Mouse (Mus musculus): ENCODE results near the gene Calr.
"Not testable (repeated sequence)": the region's sequence is repeated elsewhere in the genome, so short reads cannot be mapped to it uniquely, and the experiment has no call there.

Gene Calr

DNA sequence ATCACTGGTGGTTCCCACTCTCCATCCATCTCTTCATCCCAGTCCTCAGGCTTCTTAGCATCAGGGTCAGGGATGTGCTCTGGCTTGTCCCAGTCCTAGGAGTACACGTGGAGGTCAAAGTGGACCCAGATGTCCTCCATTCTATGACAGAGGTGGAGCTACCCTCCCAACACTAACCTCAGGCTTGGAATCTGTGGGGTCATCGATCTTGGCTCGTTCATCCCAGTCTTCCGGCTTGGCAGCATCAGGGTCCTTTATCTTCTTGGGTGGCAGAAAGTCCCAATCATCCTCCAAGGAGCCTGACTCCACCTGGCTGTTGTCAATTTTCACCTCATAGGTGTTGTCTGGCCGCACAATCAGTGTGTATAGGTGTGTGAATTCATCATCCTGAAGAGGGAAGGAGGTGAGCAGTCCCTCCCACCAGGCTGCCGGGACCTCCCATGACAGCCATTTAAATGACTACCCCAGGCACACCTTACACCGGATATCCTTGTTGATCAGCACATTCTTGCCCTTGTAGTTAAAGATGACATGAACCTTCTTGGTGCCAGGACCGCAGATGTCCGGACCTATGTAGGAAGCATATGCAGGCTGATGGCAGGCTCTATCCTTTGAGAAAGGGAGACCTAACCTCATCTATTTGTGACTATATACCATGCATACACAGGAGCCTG, 2.2 kb downstream of the Calr start:
- no peak for DNase-seq (ENCODE audit: low spot score)

DNA sequence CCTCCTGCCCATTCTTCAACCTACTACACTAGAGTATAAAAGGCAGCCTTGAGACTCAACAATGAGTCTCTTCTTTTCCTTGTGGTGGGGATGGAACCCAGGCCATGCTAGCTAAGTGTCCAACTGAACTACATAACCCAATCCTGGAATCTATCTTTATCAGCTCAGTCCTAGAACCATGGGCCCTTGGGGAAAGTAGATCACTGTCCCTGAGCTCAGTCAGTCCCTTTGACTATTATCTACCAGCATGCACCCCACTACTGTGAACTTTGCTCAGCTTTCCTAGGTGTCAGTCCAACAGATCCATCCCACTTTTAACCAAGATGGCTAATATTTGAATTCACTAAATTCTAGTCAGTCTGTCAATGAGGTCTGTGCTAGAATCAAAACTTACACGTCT, 5.2 kb downstream of the Calr start:
- DNase-seq (ENCODE audit: low spot score): no peak

DNA sequence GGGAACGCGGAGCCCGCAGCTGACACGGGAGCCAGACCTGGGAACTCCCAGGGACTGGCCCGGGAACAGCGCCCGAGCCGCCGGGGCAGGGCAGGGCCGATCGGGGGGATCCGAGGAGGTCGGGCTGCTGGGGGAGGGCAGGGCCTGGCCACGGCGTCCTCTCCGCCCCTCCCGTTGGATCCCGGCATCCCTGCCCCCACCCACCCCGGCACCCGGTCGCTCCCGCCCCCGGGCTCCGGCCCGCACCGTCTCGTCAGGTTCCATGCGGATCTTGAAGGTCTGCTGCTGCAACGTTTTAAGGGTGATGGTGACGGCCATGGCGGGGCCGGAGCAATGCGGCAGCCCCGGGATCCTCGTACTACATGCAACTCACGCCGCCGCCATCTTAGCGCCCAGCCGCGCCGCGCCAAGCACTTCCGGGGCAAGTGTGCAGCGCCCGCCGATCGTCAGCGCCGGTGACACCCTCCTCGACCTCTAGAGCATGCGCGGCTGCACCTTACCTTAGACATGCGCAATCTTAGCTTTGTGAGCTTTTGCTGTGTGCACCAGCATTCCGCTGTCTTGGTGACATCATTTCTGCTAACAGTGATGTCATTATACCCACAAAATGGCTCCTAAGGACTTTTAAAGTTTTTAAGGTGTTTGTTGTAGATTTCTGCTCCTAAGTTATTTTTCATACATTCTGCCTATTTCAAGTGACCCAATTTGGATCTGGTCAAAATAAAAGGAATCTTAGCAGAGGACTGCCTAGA, 6.3 kb downstream of the Calr start, which contains the start of gene Rad23a:
Gene Rad23a, minus strand, starts transcription at position 418 of the 752 bp plus-strand sequence.
- peak; percentile 96 for DNase-seq (ENCODE audit: low spot score)

DNA sequence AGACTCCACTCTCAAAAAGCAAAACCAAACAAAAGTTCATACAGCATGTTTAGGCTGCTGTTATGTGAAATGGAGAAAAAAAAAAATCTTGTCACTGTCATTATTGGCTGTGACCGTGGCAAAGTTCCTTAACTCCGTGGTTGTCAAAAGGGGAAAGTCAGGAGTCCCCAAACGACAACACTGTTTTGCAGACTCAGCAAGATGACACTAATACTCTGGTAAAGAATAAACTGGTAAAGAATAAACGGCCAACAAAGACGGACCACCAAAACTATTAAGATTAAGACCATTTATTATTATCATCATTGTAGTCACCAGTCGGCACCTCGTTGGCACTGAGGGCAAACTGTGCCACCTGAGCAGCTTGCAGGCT, 6.9 kb downstream of the Calr start:
- no peak for DNase-seq (ENCODE audit: low spot score)

DNA sequence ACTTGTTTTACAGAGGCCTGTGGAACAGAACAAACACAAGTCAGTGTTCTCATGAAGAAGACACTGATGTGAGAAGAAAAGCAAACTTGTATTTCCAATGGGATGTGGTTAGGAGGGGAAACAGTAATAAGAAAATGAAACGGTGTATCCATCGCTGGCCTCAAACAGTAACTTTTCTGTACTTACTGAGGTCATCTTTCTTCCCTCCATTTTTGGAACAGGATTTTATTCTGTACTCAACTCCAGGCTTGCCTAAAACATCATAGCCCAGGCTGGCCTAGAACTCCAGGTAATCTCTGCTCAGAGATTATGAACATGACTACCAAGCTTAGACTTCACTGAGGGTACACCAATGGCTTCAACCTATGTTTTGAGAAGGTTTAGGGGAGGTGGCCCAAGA, 7.3 kb downstream of the Calr start:
- no peak for DNase-seq (ENCODE audit: low spot score)

DNA sequence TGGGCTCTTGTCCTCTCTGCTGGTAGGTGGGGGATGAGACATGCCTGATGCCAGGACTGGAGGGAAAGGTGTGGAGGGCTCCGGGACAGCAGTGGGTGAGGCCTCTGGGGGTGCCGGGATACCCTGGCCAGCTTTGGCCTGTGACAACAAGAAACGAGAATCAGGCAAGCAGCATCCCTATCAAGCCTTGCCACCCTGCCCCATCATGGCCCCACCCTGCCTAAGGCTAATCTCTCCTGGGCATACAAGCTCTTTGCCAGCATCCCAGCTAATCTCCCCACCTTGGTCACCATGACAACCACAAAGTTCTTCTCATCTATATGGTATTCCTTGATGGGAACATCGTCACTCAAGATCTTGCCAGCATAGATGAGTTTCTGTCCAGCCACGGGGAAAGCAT, 8.2 kb downstream of the Calr start:
- no peak for DNase-seq (ENCODE audit: low spot score)

DNA sequence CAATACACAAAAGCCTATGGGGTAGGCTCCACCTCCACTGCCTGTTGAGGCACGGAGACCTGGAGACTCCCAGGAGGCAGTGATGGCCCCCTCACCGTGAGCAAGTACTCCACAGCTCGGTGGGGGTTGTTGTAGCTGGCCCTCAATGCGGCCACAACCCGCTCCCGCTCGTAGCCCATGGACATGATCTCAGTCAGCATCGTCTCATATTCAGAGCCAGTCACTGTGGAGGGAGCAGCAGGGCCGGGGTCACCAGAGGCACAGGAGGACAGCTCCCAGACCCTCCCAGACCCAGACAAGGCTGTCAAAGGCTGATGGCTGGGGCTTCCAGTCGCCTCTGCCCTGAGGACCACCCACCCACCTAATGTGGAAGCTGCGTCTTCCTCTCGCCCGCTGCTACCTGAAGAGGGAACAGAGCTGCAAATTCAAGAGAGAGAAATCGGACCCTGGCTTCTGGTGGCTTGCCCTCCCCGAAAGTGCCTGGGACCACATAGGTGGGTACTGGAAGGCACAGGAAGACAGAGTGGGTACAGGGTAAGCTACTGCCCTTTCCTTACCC, 8.7 kb downstream of the Calr start:
- DNase-seq (ENCODE audit: low spot score): no peak

DNA sequence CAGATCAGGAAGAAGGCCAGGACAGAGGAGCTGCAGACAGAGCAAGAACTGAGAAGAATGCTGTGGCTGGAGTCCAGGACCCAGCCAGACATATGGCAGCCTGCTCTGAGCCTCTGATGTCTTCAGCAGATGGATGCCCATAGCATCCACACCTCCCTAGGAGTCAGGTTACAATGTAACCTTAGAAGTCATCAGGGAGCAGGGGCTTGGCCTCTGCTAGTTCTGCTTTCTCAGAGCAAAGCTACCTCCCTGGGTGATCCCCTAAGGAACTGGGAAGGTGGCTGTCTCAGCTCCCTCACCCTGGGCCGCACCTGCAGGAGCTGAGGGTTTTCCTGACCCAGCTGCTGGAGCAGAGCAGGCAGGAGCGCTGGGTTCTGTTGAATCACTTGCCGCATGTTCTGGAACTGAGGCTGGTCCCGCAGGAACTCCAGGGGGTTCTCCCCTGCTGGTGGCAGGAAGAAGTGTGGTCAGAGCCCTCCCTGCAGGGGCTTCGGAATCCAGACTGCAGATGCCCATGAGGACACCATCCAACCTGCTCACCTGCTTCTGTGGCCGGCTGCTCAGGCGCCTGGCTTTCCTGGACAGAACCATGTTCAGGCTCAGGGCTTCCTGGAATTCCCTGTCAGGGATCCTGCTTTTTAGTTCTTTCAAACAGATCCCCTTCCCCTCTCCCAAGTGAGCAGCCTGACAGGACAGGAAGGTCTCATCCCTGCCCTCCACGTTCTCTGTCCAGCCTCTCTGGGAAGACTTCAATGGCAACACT, 9.4 kb downstream of the Calr start:
- DNase-seq (ENCODE audit: low spot score): no peak

DNA sequence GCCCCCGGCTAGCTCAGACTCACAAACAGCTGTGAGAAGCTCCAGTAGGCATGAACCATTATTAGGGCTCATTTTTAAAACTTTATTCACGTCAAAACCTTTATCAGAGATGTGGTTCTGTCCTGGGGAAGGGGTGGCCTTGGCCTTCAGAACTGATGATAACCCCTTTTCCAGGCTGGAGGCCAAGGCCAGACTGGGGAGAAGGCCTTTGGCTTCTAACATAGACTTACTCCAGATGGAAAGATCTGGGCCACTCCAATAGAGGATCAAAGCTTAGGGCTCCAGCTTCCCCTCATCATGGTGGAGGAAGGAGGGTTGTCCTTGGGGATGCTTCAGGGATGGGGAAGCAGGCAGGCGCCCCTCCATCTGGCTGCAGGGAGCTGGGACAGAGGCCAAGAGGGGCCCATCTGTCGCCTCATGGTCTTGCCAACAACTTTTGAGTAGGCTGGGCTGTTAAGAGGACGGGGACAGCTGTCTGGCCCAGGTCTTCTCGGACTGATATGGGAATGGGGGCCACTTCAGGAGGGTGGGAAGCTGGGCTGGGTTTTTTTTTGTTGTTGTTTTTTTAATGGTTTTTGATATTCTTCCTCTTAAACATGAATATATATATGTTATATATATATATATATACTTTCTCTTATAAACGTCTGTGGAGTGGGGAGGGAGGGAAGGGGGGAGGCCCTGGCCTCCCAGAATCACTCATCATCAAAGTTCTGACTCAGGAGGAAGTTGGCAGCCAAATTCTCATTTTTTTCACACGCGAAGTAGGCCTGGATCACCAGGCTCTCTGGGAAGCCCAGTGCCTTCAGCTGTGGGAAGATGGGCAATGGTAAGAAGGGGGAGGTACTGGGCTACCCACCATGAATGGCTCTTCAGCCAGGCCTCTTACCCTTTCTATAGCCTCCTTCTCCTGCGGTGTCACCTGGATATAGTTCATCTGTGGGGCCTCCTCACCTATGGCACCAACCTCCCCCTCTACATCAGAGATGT, 11.6 kb downstream of the Calr start:
- no peak for DNase-seq (ENCODE audit: low spot score)

DNA sequence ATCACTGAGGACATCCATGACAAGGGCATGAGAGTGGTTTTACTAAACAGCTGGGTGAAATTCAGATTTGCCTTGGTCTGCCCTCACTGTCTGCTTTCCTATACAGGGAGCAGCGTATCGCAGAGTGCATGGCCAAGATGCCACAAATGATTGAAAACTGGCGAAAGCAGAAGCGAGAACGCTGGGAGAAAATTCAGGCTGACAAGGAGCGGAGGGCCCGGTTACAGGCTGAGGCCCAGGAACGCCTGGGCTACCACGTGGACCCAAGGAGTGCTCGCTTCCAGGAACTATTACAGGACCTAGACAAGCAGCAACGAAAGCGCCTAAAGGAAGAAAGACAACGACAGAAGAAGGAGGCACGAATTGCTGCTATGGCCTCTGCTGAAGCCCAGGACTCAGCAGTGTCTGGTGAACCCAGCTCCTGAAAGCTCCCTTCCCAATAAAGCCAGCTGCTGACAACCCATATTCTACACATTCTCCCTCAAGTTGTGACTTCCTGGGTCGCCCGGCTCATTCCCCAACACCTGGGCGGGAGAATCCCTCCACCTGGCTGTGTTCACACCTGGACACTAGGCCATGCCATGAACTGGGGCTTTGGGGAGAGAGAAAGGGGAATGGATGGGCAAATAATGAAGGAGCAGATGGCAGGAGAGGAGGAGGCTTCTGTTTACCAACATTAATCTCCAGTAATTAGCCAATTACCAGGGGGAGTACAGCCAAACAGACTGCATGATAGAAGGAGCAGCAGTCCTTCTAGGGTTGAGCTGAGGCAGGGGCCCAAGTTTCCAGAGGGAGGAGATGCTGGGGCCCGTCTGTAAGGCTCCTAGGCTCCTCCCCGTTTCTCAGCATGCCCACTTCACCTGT, 12.5 kb downstream of the Calr start:
- DNase-seq (ENCODE audit: low spot score): no peak

DNA sequence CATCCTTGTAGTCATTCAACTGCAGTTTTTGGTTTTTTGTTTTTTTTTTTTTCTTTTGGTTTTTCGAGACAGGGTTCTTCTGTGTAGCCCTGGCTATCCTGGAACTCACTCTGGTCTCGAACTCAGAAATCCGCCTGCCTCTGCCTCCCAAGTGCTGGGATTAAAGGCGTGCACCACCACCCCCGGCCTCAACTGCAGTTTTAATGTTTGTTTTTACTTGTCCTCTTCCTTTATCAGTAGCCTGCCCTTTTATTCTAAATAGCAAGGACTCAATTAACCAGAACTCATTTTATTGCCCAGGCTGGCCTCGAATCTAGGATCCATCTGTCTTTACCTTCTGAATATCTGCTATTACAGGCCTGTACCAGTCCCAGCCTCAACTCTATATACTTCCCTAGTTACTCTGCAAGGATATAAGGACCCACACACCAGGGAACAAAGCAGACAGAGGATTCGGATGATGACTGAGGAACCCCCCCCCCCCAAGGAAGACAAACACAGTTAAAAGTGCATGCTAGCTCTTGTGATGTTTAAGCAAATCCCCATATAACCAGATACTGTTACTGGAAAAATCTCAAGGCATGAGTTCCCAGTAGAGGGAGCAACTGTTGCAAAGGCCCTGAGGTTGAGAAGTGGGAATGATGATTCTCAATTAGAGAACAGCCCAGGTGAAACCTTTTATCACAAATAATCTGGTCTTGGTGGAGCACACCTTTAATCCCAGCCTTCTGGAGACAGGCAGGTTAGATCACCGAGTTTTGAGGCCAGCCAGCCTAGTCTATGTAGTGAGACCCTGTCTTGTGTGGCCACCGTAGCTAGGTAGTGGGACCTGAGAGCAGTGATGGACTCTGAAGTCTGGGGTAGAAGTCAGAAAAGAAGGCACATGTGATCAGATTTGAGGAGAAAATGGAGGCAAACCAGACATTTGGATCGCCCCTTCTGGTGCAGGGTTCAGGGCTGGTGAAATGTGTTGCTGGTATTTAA, 13.7 kb downstream of the Calr start:
- DNase-seq (ENCODE audit: low spot score): no peak

DNA sequence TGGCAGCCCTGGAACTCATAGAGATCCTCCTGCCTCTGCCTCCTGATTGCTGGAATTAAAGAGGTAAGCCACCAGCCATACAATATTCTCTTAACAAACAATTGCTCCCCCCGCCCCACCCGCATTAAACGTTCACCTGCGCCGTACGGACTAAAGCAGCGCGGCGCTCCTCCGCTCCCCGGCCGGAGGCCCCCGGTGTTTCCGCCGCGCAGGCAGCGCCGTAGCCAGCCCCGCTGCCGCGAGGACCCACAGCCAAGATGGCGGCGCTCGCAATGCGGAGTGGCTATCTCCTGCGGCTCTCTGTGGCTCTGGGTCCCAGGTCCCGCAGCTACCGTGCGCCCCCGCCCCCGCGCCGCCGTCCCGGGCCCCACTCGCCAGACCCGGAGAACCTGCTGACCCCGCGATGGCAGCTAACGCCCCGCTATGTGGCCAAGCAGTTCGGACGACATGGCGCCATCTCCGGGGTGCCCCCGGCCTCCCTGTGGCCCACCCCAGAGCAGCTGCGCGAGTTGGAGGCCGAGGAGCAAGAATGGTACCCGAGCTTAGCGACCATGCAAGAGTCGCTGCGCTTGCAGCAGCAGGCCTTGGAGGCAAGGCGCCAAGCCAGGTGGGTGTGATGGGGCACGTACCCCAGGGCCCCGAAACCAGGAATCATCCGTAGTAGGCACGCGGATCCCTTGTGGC, 14.6 kb downstream of the Calr start:
- DNase-seq (ENCODE audit: low spot score): peak; percentile 82

DNA sequence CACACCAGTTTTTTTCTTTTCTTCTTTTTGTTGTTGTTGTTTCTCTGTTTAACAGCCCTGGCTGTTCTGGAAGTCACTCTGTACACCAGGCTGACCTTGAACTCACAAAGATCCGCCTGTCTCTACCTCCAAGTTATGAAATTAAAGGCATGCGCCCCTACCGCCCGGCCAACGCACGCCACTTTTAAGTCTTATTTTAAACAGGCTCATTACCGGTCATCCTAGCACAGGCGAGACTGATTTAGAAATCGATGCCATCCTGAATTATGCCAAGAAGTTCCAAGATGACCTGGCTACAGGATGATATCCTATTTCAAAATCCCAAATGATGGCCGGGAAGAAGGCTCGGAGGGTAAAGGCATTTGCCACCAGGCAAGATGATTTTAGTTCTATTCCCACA, 15.2 kb downstream of the Calr start, which contains the start of gene Gadd45gip1:
Gene Gadd45gip1, plus strand, starts transcription at position 33 of the 400 bp plus-strand sequence.
- DNase-seq (ENCODE audit: low spot score): peak; percentile 75

DNA sequence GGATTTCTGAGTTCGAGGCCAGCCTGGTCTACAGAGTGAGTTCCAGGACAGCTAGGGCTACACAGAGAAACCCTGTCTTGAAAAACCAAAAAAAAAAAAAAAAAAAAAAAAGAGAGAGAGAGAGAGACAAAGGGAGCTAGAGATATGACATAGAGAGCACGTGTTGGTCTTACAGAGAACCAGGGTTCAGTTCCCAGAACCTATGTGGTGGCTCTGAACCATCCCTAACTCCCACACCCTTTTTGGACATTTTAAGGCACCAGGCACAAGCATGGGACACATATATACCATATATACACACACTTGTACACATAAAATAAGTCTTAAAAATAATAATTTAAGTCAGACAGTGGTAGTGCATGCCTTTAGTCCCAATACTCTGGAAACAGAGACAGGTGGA, 20.2 kb downstream of the Calr start:
- not testable (repeated sequence) for DNase-seq (ENCODE audit: low spot score)

DNA sequence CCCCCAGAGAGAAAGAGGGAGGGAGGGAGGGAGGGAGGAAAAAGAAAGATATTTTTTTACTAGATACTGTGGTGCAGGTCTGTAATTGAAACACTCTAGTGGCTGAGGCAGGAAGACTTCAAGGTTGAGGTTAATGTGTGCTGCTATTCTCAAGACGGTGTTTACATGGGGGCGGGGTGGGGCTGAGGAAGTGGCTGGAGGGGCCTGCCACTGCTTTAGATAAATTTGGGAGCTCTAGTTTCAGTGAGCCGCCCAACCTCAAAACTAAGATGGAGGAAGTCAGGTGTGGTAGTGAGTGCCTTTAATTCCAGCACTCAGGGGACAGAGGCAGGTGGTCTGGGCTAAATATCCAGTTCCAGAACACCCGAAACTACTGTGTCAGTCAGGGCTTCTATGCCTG, 21.1 kb downstream of the Calr start:
- peak; percentile 63 for DNase-seq (ENCODE audit: low spot score)

DNA sequence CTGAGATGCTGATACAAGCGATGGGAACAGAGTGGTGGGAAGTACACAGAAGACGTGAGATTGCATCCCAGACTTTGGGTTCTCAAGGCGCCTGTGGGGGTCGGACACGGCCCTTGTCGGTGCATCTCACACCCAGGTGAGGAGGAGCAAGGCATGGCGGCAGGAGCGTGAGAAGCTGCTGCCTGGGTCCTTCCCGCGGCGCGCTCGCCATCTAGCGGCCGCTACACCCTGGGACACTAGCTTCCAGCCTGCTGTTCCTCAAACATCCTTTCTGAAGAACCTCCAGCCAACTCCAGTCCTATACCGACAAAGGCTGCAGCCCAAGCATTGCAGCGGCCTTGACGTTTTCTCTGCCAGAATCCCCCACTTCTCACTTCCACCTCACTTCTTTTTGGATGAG, 23.1 kb downstream of the Calr start:
- peak; percentile 69 for DNase-seq (ENCODE audit: low spot score)

DNA sequence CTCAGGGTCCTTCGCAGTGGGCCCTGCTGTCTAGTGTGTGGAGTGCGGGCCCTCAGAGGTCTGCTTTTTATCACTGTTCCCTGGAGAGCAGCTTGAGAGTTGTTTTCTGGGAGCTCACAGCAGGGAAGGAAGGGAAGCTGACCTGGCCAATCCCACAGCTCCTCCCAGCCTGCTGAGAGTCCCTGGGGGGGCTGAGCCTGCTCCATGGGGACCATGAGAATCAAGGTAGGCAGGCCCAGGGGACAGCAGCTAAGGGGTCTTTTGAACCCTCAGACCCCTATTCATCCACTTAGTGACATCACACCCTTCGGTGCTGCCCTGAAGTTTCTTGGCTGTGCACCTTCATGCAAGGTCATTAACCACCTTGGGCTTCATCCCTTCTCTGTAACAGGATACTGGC, 24.0 kb downstream of the Calr start, which contains the start of gene Dand5:
Gene Dand5, minus strand, starts transcription at position 101 of the 400 bp plus-strand sequence.
- DNase-seq (ENCODE audit: low spot score): no peak

DNA sequence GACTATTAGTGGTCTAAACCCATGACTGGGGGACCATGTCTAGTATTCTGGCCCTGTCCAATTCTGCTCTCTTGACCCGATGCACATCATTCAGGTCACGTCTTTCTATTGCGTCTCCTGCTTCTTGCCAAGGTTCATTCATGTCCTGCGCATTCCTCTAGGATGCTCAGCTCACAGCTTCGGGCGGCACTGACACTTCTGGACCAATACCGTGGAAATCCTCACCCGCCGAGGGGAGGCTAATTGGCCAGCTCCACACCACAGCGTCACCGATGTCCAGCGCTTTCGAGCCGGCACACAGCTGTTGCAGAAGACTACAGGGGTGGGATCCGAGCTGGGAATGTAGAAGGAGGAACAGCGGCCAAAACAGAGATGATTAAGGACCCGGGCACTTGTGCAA, 30.6 kb downstream of the Calr start:
- DNase-seq (ENCODE audit: low spot score): no peak
